ENCODE assay signal across 23 mouse cellular contexts in genomic region chr8:127461173-127461572, GRCm38 (mm10).
DNase-seq lines count a peak whose midpoint lies in the region; ATAC-seq and TF ChIP-seq lines count a peak whose summit lies in the region.
"Had no signal": no experiment of that assay in that cellular context is flagged by ENCODE, and none has a peak within 500 bp of the region (broad histone marks: within the 10 kb centered on the region; RNA-seq: fewer than 3 reads in every experiment).

No protein-coding gene starts in this region.

- WGBS in kidney, embryonic 15.5 days: 80% methylated on average over 3 of the region's 3 CpGs
- WGBS in liver, embryonic 16.5 days (ENCODE audit: insufficient replicate concordance): 35% methylated on average over 3 of the region's 3 CpGs
- WGBS in liver, embryonic 11.5 days: 64% methylated on average over 3 of the region's 3 CpGs
- WGBS in hindbrain, postnatal 0 days: 94% methylated on average over 3 of the region's 3 CpGs
- WGBS in hindbrain, embryonic 10.5 days: 83% methylated on average over 3 of the region's 3 CpGs

- H3K4me3 ChIP-seq in kidney, embryonic 15.5 days (replicated peaks): no peak overlapping the region
- H3K4me3 ChIP-seq in liver, embryonic 16.5 days (ENCODE audit: low read depth, low read length): no peak overlapping the region
- H3K4me3 ChIP-seq in liver, embryonic 11.5 days (ENCODE audit: low read depth, low read length): no peak overlapping the region
- H3K4me3 ChIP-seq in hindbrain, postnatal 0 days (ENCODE audit: low read length): no peak overlapping the region
- H3K4me3 ChIP-seq in hindbrain, embryonic 10.5 days: no peak overlapping the region
- H3K4me3 ChIP-seq: embryonic facial prominence, embryonic 15.5 days; erythroblast, embryonic 14.5 days; forebrain, embryonic 10.5 days; gastrocnemius, adult 2 months; heart, embryonic 12.5 days had no signal

- no peaks in the 10 kb centered on the region for H3K4me1 ChIP-seq in kidney, embryonic 15.5 days
- no peaks in the 10 kb centered on the region for H3K4me1 ChIP-seq in liver, embryonic 16.5 days (ENCODE audit: control insufficient read depth, low read depth, low read length)
- H3K4me1 ChIP-seq in liver, embryonic 11.5 days (replicated peaks; ENCODE audit: control insufficient read depth, insufficient read depth, low read length): no peaks in the 10 kb centered on the region; the same call in 1 of the 2 replicates
- no peaks in the 10 kb centered on the region for H3K4me1 ChIP-seq in hindbrain, postnatal 0 days (ENCODE audit: insufficient read depth, low read length)
- H3K4me1 ChIP-seq in hindbrain, embryonic 10.5 days (replicated peaks): 0 out of 2 replicates have a peak, but pooled peaks cover 5% of the 10 kb centered on the region
- H3K4me1 ChIP-seq: embryonic facial prominence, embryonic 15.5 days had no signal

- H3K4me2 ChIP-seq in kidney, embryonic 15.5 days: no peak overlapping the region
- no peak overlapping the region for H3K4me2 ChIP-seq in liver, embryonic 16.5 days (ENCODE audit: low read depth, low read length)
- no peak overlapping the region for H3K4me2 ChIP-seq in liver, embryonic 11.5 days
- no peak overlapping the region for H3K4me2 ChIP-seq in hindbrain, postnatal 0 days (ENCODE audit: low read depth, low read length)
- H3K4me2 ChIP-seq: embryonic facial prominence, embryonic 15.5 days; heart, embryonic 12.5 days had no signal

- no peak for ATAC-seq in kidney, embryonic 15.5 days (replicated peaks; ENCODE audit: low FRiP score)
- ATAC-seq in liver, embryonic 16.5 days (ENCODE audit: low read depth): peak; percentile 54; the same call in 1 of the 2 replicates
- ATAC-seq in liver, embryonic 11.5 days (replicated peaks; ENCODE audit: low FRiP score): no peak
- ATAC-seq in hindbrain, postnatal 0 days: no peak
- ATAC-seq: CD4-positive, CD25-positive, alpha-beta regulatory T cell, adult 4 months; forebrain, embryonic 14.5 days had no signal

- DNase-seq in kidney, adult 11 months: peak; percentile 36
- peak; percentile 44 for DNase-seq in kidney, adult 9 months
- DNase-seq in kidney, postnatal 10 days: no peak
- no peak for DNase-seq in liver, embryonic 11.5 days (ENCODE audit: low spot score)
- no peak for DNase-seq in hindbrain, postnatal 0 days (ENCODE audit: low spot score)
- no peak for DNase-seq in hindbrain, embryonic 10.5 days (ENCODE audit: low spot score)
- DNase-seq: adrenal gland, adult 8-10 months; adrenal gland, postnatal 36 days; B cell, adult 2 months; cerebellum, adult 8-10 months; cerebellum, postnatal 14 days; embryo, embryonic 11 days; gastrocnemius, adult 2 months; gastrocnemius, postnatal 25 days had no signal

- no peak overlapping the region for H3K27ac ChIP-seq in kidney, embryonic 15.5 days
- no peak overlapping the region for H3K27ac ChIP-seq in liver, embryonic 16.5 days (ENCODE audit: low read length)
- no peak overlapping the region for H3K27ac ChIP-seq in liver, embryonic 11.5 days (ENCODE audit: low read depth, low read length)
- H3K27ac ChIP-seq in hindbrain, postnatal 0 days: no peak overlapping the region
- no peak overlapping the region for H3K27ac ChIP-seq in hindbrain, embryonic 10.5 days
- H3K27ac ChIP-seq: embryonic facial prominence, embryonic 15.5 days; forebrain, embryonic 10.5 days; gastrocnemius, adult 2 months had no signal

- no peak for TF ChIP-seq CTCF in hindbrain, postnatal 0 days (IDR thresholded peaks at IDR 0.05; ENCODE audit: low read depth)

- no peaks in the 10 kb centered on the region for H3K9me3 ChIP-seq in kidney, embryonic 15.5 days (replicated peaks)
- H3K9me3 ChIP-seq in liver, embryonic 16.5 days (replicated peaks; ENCODE audit: control insufficient read depth, low read length): no peaks in the 10 kb centered on the region
- H3K9me3 ChIP-seq in liver, embryonic 11.5 days (ENCODE audit: control insufficient read depth, low read length): no peaks in the 10 kb centered on the region
- no peaks in the 10 kb centered on the region for H3K9me3 ChIP-seq in hindbrain, postnatal 0 days (ENCODE audit: low read length)
- H3K9me3 ChIP-seq in hindbrain, embryonic 10.5 days: no peaks in the 10 kb centered on the region
- H3K9me3 ChIP-seq: embryonic facial prominence, embryonic 15.5 days; forebrain, embryonic 10.5 days; heart, embryonic 12.5 days had no signal

- no peaks in the 10 kb centered on the region for H3K27me3 ChIP-seq in kidney, embryonic 15.5 days
- no peaks in the 10 kb centered on the region for H3K27me3 ChIP-seq in liver, embryonic 16.5 days (ENCODE audit: control insufficient read depth, insufficient read depth, low read depth, low read length)
- no peaks in the 10 kb centered on the region for H3K27me3 ChIP-seq in liver, embryonic 11.5 days (replicated peaks; ENCODE audit: control insufficient read depth, insufficient read depth, low read length)
- no peaks in the 10 kb centered on the region for H3K27me3 ChIP-seq in hindbrain, postnatal 0 days (ENCODE audit: insufficient read depth, low read length)
- no peaks in the 10 kb centered on the region for H3K27me3 ChIP-seq in hindbrain, embryonic 10.5 days (ENCODE audit: insufficient read depth, poor library complexity, severe bottlenecking)
- H3K27me3 ChIP-seq: embryonic facial prominence, embryonic 15.5 days; heart, embryonic 12.5 days had no signal

- H3K36me3 ChIP-seq in kidney, embryonic 15.5 days: peaks cover 5% of the 10 kb centered on the region
- H3K36me3 ChIP-seq in liver, embryonic 16.5 days (ENCODE audit: control insufficient read depth, insufficient read depth): no peaks in the 10 kb centered on the region
- H3K36me3 ChIP-seq in liver, embryonic 11.5 days (ENCODE audit: control insufficient read depth, insufficient read depth, low read length): no peaks in the 10 kb centered on the region
- peaks cover 3% of the 10 kb centered on the region; the same call in 1 of the 2 replicates for H3K36me3 ChIP-seq in hindbrain, postnatal 0 days (ENCODE audit: insufficient read depth, low read length)
- 0 out of 2 replicates have a peak, but pooled peaks cover 10% of the 10 kb centered on the region for H3K36me3 ChIP-seq in hindbrain, embryonic 10.5 days
- H3K36me3 ChIP-seq: G1E; heart, embryonic 12.5 days had no signal

- no peak overlapping the region for H3K9ac ChIP-seq in kidney, embryonic 15.5 days
- no peak overlapping the region for H3K9ac ChIP-seq in liver, embryonic 16.5 days (ENCODE audit: low read depth, low read length)
- H3K9ac ChIP-seq in liver, embryonic 11.5 days (ENCODE audit: low read depth, low read length): no peak overlapping the region
- no peak overlapping the region for H3K9ac ChIP-seq in hindbrain, postnatal 0 days (replicated peaks; ENCODE audit: low read length)
- H3K9ac ChIP-seq: embryonic facial prominence, embryonic 15.5 days; heart, embryonic 12.5 days had no signal

Comparison
In these comparisons a context has a peak if more than half of its experiments do, and no peak if none do; other contexts are left out.
1. DNase-seq: peak in kidney, adult 11 months (single experiment) and kidney, adult 9 months (single experiment); none in kidney, postnatal 10 days (single experiment), liver, embryonic 11.5 days (single experiment), hindbrain, postnatal 0 days (single experiment) and hindbrain, embryonic 10.5 days (single experiment).